Mouse (Mus musculus): ENCODE data around the gene Ttc22.

Gene Ttc22

DNA sequence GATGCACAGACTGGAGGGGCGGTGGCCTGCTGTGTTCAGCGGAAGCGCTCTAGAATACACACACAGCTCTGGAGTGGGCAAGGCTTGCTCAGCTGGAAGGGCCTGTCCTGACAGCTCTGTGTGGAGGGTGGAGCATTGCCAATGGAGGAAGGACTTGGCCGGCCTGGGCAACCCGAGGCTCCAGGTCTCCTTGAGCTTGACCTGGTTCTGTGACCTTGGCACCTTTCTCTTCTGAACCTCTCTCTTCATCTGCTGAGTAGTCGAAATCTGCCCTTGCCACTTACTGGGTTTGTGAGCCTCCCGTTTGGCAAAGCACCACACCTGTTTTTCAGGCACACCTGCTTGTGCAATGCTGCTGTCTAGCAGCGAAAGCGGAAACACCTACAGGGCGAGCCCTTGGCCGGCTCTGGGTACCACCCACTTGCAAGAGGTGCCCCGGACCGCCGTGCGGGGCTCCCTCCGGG, at the start of gene Ttc22:
TSS of gene Ttc22 (plus strand) at position 403 of the 464 bp plus-strand sequence.
- DNase-seq, result no peak

DNA sequence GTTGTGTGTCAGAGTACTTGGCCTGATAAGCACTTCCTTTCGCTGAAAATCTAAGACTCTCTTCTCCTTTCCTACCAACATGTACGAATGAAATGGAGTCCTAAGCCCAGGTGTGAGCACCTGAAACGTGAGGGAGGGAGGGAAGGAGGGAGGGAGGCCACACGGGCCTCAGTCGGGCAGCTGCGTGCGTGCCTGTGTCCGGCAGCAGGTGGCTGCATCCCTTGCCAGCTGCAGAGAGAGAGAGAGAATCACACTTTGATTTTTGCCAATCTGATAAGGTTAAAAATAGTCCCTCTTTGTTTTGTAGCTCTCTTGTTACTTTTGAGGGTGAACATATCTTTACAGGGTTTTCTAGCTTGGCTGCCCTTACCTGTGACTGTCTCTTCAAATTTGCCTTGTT, 47.2 kb upstream of the Ttc22 start:
- no peak for DNase-seq

DNA sequence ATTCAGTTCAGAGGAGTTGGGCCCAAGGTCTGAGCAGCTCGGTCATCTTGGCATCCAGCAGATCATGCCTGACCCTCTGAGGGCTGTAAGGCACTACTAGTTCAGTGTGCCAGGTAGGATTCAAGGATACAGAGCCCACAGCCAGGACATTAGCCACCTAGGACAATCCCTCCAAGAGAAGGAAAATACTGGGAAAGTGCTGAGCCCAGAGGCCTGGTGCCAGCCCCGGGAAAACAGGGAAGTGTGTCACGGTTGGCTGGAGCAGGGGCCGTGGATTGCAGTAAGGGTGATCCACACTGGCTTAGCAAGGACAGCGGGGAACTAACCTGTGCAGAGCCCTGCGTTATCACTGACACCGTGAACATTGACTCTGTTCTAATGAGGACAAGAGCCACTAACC, 44.7 kb upstream of the Ttc22 start:
- no peak for DNase-seq

DNA sequence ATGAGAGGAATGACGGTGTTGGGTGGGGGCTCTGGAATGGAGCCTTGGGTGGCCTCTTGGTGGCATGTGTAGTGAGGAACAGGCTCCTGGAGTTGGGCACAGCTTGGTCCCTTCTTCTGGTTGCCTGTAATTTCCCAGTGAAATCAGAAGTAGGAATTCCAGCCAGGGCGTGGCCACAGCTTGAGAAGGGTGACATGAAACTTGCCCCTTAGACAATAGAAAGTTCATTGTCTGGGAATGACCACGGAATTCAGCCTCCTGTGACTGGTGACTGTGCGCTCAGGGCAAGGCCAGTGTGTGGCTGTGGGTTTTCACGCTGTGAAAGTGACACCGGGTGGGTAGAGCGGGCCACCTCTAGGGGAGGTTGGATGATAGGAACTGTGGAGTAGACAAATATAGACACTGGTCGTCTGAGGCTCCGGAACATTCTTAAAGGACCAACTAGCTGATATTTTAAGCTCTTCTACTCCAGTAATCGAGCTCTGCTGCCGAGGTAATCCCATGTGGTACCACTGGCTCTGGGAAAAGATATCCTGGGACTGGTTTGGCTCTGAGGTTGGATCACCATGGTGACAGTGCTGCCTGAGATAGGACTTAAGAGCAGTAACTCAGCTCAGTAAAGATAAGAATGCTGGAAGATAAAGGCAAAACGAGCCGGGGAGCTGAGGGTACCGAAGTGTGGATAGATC, 40.9 kb upstream of the Ttc22 start:
- DNase-seq, result no peak

DNA sequence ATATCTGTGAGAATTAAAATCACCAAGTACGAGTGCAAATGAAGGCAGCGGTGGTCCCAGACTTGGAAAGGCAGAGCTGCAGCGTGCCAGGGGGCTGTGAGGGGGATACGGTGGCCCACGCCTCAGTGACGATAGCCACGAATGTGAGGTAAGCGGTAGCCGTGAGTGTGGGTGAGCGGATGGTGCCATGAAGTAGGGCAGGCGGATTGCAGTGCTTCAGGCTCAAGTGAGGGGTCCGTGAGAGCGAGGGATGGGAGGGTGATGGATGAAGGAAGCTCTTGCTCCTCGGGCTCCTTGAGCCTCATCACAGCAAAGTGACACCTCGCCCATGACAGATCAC, 40.4 kb upstream of the Ttc22 start:
- DNase-seq, result no peak

DNA sequence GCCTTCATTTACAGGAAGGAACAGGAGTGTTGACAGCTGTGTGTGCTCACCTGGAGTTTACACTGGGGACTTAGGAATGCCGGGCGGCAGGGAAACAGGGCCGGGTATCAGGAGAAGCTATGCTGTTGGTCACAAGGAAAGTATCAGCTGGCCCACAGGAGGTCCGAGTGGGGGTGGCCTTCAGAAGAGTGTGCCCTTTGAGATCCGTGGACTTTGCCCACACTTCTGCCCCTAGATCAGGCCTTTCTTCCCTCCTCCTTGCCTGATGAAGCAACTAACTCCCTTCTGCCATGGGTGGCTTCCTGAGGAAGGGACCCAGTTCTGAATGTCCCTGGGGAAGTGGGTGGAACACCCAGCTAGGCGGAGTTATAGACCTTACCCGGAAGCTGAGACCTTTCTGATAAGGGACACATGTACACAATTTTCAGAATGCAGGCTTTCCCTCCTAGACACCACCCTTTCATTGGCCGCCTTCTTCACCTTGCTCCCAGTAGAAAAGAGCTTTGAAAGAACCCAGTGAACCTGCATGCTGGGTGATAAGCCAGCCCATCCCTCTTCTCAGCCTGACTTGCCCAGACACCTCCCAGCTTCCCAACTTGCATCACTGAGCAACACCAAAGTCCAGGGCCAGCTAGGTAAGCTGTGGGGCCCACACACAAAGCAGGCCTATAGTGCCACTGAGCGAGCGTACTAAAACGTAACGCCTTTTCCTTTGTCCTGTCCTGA, 39.6 kb upstream of the Ttc22 start:
- DNase-seq, result no peak

DNA sequence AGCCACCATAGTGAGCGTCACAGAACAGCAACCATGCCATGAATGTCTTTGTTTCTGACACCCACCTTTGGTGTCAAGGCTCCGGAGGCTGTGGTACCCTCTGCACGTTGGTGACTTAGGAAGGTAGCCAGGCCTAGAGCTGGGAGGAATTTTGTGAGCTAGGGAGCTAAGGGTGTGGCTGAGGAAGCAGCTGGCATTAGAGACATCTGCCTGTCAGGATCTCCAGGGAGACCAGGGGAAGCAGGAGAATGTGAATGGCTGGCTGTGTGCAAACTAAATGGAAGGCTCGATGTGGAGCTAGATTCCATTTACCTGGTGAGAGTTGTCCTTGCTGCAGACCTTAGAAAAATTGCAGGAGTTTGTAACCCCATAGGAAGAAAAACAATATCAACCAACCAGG, 37.6 kb upstream of the Ttc22 start:
- no peak for DNase-seq

DNA sequence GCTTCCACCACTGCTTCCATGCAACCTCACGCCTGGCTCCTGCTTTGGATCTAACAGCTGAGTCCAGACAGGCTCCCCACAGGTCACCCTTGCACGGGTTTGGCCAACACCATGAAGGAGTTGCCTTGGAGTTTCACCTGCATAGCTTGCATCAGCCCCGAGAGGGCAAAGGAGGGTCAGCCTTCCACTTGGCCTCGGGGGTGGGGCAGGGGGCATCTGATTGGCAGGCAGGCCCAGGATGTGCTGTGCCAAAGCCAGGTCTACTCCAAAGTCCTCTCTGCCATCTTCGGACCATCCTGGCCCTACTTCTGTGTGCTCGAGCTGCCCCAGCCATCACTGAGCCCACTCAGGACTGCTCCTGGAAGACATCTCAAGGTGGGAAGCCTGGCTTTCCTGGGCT, 35.2 kb upstream of the Ttc22 start:
- DNase-seq, result no peak

DNA sequence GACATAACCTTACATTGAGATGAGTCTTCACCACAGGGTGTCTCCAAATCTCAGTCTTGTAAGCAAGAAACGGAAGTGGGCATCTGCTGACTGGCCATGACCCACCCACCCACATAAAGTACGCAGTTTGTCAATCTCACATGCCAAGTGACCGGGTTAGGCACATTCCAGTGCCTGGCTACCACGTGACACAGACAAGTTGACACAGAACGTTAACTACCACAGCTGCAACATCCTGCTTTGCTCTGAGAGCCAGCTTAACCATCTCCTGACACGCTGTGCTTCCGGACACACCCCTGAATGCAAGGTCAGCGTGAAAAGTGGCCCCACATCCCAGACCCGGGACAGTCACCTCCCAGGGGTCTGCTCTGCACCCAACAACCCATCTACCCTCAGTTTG, 32.1 kb upstream of the Ttc22 start:
- DNase-seq, result no peak

DNA sequence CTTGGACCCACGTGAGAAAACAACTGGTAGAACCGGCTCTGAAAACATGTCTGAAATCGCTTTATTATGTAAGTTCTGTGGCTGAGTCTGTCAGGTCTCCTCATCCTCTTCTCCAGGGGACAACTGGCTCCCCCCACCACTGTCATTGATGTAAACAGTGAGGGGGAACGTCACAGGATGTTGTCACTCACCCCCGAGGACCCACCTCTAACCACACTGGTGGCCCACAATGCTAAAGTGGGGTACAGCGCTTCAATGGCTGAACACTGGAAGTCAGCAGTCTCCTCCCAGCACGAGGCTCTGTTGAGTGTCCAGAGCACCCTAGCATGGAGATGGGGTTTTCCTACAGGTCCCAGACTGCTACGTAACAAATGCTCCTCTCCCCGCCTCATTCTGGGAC, 31.4 kb upstream of the Ttc22 start:
- no peak for DNase-seq

DNA sequence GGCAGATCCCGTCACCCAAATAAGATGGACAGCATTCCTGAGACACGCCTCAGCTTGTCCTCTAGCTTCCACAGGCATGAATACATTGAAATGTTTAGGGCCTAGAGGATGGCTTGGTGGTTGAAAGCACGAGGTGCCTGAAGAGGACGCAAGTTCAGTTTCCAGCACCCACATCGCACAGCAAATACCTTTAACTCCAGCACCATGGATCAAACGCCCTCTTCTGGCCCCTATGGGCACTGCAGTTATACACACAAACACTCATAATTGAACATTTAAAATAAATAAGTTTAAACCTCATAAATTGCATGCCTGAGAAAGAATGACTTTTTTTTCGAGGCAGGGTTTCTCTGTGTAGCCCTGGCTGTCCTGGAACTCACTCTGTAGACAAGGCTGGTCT, 28.6 kb upstream of the Ttc22 start:
- no peak for DNase-seq

DNA sequence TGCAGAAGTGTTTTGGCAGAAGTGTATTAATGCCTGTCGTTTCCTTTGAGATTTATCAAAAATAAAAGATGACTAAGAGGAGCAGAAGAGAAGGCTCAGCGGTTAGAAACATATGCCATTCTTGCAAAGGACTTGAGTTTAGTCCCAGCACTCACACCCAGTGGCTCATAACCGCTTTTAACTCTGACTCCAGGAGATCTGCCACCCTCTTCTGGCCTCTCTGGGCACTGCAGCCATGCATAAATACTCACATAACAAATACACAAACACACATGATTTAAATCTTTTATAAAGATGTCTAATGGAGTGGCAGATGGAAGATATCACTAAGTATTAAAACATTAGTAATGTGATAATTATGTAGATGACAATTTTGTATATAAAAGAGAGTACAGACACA, 26.0 kb upstream of the Ttc22 start:
- DNase-seq, result no peak

DNA sequence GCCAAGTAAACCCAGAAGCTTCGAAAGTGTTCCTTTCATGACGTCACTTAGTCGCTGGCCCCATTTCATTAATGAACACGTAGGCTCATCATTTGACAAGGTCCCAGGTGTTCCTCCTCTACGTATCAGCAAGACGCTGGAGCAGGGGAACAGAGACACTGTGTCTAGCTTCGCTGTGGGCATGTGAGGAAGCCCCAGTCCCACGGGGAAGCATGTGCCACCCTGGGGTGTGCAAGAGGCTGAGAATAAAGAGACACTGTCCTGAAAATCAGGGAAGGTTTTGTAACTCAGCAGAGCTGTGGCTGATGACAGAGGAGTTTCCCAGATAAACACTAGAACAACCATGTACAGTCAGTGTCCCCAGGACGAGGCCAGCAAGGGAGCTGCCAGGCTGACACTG, 25.2 kb upstream of the Ttc22 start:
- no peak for DNase-seq

DNA sequence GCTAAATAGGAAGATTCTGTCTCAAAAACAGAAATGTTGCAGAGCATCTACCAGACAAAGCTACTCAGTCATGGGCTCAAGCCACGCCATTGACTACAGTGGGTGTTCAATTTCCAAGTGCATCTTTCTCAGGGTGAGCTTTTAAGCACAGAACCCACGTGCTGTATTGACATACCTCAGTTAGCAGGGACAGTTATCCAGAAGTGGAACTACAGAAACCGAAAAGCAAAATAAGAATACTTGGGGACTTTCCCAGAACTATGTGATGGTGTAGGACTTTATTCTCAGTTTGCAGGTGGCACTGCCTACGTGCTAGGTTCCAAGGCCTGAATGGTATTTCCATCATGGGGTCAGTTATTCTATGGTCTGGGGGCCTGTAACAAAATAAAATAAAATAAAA, 24.5 kb upstream of the Ttc22 start:
- no peak for DNase-seq

DNA sequence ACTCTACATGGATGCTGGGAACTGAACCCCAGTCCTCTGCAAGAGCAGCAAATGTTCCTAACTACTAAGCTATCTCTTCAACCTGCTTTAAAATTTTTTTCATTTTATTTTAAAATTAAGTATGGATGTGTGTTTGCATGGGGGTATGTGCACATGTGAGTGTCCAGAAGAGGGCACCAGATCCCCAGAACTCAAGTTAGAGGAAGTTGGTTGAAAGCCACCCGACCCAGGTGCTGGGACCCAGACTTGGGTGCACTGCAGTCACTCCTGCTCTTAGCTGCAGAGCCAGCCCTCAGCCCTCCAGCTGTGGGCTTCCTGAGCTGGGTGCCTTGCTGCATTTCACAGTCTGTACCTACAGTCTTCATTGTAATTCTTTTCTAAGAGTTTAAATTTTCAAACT, 22.8 kb upstream of the Ttc22 start:
- DNase-seq, result no peak

DNA sequence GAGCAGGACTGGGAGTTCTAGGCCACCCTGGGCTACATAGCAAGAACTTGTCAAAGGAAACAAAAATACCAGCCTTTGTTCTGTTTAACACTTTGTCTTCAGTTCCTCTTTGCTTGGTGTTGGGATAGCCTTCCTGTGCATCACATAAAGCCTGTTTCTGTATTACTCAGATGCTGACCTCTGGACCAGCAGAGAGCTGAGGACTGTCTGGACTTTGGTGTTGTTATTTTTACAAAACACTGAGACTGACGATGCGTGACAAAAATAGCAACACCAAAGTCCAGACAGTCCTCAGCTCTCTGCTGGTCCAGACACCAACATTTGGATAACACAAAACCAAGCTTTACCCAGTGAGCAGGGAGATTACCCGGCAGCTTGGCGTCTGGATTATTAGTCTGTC, 21.5 kb upstream of the Ttc22 start:
- no peak for DNase-seq

DNA sequence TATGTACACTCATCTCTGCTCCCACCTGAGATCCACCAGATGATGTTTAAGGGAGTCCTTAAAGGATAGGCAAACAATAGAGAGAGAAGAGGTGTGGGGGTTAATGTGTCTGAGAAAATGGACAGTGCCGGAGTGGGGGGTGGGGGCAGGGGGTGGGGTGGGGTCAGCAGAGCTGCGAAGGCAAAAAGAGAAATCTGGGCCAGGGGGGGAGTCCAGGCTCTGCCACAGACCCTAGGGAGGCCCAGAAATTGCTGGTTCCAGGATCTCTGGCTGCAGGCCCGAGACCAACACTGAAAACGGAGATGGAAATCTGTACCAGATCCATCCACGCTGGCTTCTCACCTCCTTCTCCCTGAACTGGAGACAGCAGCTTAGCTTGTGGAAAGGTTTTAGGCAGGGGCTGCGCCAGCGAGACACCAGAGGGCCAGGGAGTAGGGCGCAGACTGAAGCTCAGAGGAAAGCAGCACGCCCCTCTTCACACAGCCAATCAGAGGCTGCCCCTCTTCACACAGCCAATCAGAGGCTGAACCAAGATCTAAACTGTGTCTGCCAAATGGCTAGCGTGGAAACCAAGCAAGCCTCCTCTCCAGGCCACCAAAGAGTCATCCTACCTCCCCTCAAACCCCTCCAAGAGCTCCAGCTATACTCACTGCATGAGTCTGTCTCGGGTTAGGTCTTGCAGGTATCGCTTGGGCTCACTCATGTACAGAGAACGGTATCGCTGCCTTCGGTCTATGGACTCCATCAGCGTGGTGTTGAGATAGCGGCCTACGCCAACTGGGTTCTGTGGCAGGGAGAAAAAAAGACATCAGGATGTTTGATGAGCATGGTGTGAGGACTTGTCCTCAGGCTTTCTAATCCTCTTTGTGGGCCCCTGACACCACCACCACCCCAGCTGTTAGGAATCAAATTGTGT, 15.3 kb upstream of the Ttc22 start:
- peak in 1 of 2 experiments; percentile 34 for DNase-seq

DNA sequence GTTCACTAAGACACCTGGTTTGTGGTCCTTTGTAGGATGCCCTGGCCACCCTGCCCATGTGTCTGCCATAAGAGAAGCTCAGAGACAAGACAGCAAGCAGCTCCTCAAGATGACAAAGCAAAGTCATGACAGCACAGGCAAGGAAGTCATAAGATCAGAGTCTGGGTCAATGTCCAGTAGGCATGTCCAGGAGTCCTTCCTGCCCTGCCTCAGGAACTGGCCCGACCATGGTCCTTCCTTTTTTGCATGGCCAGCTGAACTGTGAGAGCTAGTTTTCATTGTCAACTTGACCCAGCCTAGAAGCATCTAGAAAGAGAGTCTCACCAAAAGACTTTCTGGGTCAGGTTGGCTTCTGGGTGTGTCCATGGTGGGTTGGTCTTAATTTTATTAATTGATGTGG, 14.3 kb upstream of the Ttc22 start:
- DNase-seq, result no peak

DNA sequence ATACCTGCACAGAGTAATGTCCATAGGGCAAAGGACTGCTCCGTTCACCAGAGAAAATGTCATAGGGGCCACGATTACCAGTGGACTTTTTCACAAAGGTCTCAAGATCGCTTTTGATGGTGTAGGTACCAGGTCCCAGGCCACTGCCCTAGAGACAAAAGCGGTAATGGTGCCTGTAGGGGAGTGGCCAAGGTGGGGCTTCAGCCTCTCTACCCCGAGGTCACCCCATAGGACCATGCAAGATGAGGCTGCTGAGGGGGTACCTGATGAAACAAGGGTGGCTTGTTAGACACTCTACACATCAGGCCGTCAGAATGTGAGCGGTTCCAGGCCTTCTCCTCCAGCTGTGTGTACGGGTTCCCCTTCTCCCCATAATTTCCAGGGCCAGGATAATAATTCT, 9.1 kb upstream of the Ttc22 start:
- DNase-seq, result no peak

DNA sequence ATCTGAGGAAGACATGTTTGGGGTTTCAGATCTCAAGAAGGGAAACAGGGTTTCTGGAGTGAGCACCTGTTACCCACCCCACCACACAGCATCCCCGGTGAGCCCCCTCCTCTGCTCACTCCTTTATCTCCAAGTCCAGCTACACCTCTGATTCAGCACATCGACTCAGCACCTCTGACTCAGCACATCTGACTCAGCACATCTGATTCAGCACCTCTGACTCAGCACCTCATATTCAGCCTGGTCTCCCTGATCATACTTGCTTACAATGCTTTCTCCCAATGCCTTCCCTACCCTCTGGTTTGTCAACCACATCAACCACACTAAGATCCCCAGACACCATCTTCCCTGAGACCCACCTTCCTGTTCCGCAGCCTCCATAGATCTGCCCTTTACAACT, 8.7 kb upstream of the Ttc22 start:
- DNase-seq, result no peak

DNA sequence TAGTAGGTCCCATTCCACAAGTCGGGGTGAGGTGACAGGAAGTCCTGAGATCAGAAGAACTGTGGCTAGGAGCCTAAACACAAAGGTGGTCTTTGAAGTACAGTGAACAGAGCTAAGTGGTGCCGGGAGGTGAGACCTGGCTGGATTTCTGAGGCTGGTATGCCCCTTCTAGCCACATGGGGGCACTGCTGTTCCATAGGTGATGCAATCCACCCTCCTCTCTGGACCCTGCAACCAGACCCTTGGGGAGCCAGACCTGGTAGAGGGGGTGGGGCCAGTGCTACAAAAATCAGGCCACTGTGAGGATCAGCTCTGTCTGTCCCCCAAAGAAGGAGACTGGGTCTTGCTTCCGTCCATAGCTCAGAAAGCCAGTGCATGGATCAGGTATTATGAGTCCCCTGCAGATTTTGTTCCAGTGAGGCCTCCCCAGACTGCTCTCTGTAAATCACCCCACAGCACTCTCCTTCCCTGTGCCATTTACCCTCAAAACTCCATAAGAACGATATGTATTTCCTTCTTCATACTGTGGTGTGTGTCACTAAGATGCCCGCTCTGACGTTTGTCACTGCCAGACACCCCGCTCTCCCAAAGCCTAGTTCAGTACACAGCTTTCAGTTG, 7.9 kb upstream of the Ttc22 start:
- DNase-seq, result peak; percentile 80 to 85

DNA sequence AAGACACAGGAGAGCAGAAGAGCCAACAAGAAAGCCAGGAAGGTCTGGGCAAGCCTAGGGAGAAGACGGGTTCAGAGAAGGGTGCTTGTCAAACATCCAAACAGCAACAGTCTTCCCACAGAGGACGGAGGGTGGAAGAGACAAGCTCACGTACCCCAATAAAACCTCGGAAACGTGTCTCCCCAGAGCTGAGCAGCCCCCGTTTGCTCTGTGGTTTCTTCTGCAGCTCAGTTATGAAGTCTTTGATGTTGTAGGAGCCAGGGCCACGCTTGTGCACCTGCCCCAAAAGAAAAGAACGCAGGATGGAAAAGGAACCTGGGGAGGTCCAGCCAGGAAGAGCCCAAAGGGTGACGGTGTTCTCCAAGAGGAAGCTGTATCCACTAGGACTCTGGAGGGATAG, 7.4 kb upstream of the Ttc22 start:
- DNase-seq, result no peak

DNA sequence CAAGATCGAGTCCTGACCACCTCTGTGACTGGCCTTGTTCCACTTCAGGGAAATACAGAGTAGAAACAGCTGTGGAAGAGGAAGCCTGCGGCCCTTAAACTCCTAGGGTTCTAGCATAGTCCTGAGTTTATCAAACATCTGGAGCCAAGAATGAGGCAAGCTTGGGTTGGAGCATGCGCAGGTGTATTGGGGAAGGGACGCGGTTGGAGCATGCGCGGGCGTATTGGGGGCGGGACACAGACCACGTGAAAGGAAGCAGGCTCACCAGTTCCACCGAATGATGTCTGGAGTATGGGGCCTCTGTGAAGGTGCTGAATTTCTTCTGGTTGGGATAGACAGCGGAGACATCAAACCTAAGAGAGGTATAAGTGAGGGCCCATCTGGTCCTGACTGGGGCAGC, 6.6 kb upstream of the Ttc22 start:
- DNase-seq, result no peak
